Mouse (Mus musculus) hindbrain, embryonic 10.5 days (tissue): ENCODE results near the gene Acsf3. TPM values are rescaled to one million over a fixed set of nuclear protein-coding genes. Genes with fewer than 3 reads are reported as not detected.

Experiments
- DNase-seq: peaks from one replicate; pipeline ENCODE4 v3.0.0-alpha.2; 2017; ENCODE audit warnings: low spot score
- H3K27ac ChIP-seq: fragments of 300-500 bp; sonication (generic); 2 replicates; pipeline ENCODE4 v1.5.1; 2016; ENCODE audit warnings: mild to moderate bottlenecking, moderate library complexity
- H3K27me3 ChIP-seq: fragments of 300-500 bp; sonication (generic); 2 replicates; pipeline ENCODE4 v1.6.1; 2016; ENCODE audit warnings: mild to moderate bottlenecking; ENCODE audit not compliant: poor library complexity, insufficient read depth, severe bottlenecking
- H3K36me3 ChIP-seq: fragments of 300-500 bp; sonication (generic); 2 replicates; pipeline ENCODE4 v1.6.1; 2016; ENCODE audit warnings: mild to moderate bottlenecking, moderate library complexity
- H3K4me1 ChIP-seq: fragments of 300-500 bp; sonication (generic); replicated peaks from 2 replicates; pipeline ENCODE4 v1.6.1; 2016; ENCODE audit warnings: mild to moderate bottlenecking
- H3K4me3 ChIP-seq: fragments of 300-500 bp; sonication (generic); 2 replicates; pipeline ENCODE4 v1.5.1; 2016; ENCODE audit warnings: mild to moderate bottlenecking, moderate library complexity
- H3K9me3 ChIP-seq: fragments of 300-500 bp; sonication (generic); 2 replicates; pipeline ENCODE4 v1.6.1; 2016; ENCODE audit warnings: mild to moderate bottlenecking, moderate library complexity
- WGBS: fragments of 180-500 bp; shearing (Covaris S2); methylation state at CpG from one replicate; pipeline ENCODE4 v1.1.7; 2016; 5-methylcytosine and 5-hydroxymethylcytosine counted together
- polyA plus RNA-seq: library from polyadenylated mRNA; unstranded; fragments of >200 nt; fragmentation: Nextera tagmentation; extraction: Ambion mirVana; gene quantifications from 2 replicates; pipeline ENCODE4 v1.2.1, GENCODE M21; 2016

Gene Acsf3
- polyA plus RNA-seq, 1 experiment from 2014 or later = 18.0 TPM

DNA sequence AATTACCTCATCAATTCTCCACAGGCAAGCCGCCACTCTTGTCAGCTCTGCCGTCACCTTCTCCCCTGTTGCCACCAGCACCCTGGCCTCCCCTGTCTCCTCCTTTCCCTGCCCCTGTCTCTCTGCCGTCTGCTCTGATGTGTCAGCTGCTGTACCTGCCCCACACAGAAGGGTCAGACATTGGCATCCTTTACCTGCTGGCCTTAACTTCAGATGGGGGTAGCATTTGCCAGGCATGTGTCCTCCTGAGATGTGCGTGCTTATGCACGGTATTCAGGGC, 18.8 kb downstream of the Acsf3 start:
- 0 out of 2 replicates have a peak, but pooled peaks cover 4% of the 10 kb centered on the region for H3K4me1 ChIP-seq
- peaks cover 29% of the 10 kb centered on the region for H3K36me3 ChIP-seq
- no peak overlapping the region for H3K4me3 ChIP-seq
- no peak for DNase-seq
- H3K27me3 ChIP-seq = no peaks in the 10 kb centered on the region
- H3K27ac ChIP-seq = peak overlapping the region; percentile 71; the same call in 1 of the 2 replicates
- 90% methylated on average over 5 of the region's 5 CpGs for WGBS
- no peaks in the 10 kb centered on the region for H3K9me3 ChIP-seq

DNA sequence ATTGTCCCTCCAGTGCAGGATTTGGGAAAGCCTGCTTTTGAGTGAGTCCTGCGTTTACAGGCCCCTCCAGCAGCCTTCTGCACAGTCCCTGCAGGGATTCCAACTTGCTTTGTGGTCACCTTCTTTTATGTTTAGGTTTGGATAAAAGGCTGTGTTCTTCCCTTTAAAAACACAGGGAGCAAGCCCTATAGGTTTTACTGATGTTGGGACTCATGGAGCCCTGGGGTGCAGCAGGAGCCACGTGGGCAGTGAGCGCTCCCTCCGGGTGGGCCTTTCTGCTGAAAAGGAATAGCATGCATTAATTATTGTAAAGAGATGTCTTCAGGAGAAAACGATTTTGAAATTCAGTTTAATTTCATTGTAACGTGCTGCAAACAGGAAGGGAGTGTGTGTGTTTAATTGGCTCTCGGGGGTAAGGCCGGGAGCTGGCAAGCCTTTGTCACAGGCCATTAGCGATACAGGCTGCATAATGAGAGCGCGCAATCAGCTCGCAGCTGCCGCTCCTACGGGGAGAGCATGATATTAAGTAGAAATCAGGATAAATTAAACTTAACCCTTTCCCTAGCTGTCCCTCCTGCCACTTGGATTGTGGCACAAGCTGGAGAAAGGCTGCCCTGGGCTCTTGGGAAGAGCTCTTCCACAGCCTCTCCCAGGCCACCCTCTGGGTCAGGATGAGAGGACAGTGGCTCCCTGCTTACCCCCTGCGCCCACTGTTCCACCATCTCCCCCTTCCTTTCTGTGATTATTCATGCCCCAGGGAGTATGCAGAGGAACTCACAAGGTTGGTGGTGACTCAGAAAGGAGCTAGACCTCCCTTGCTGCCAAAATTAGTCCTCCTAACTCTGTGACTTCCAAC, 28.8 kb downstream of the Acsf3 start:
- peaks cover 11% of the 10 kb centered on the region; the same call in 1 of the 2 replicates for H3K27me3 ChIP-seq
- peak; percentile 31 for DNase-seq
- no peaks in the 10 kb centered on the region for H3K9me3 ChIP-seq
- H3K27ac ChIP-seq = peak overlapping the region; percentile 81
- WGBS = 20% methylated on average over 15 of the region's 15 CpGs
- H3K36me3 ChIP-seq = peaks cover 7% of the 10 kb centered on the region; the same call in 1 of the 2 replicates
- H3K4me1 ChIP-seq = peaks cover 46% of the 10 kb centered on the region
- no peak overlapping the region for H3K4me3 ChIP-seq

DNA sequence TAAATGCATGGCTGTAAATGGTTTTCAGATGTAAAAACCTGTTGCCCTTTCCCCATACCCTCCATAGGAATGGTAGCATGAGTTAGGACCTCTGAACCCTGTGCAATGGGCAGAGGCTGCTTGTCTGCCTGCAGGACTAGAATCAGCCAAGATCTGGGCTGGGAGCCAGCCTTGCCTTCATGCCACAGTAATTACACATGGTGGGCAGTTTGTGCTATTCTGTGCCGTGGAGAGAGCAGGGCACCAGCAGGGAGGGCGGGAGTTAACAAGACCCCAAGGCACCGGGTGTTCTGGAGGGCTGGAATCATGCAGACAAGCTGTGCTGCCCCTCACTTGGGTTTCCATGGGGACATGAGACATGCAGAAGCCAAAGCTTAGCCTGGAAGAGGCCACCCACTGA, 30.1 kb downstream of the Acsf3 start:
- peak overlapping the region; percentile 24; the same call in 1 of the 2 replicates for H3K27ac ChIP-seq
- H3K9me3 ChIP-seq = no peaks in the 10 kb centered on the region
- DNase-seq = no peak
- H3K27me3 ChIP-seq = peaks cover 11% of the 10 kb centered on the region; the same call in 1 of the 2 replicates
- 35% methylated on average over 3 of the region's 3 CpGs for WGBS
- peaks cover 8% of the 10 kb centered on the region; the same call in 1 of the 2 replicates for H3K36me3 ChIP-seq
- H3K4me3 ChIP-seq = no peak overlapping the region
- H3K4me1 ChIP-seq = peaks cover 46% of the 10 kb centered on the region

DNA sequence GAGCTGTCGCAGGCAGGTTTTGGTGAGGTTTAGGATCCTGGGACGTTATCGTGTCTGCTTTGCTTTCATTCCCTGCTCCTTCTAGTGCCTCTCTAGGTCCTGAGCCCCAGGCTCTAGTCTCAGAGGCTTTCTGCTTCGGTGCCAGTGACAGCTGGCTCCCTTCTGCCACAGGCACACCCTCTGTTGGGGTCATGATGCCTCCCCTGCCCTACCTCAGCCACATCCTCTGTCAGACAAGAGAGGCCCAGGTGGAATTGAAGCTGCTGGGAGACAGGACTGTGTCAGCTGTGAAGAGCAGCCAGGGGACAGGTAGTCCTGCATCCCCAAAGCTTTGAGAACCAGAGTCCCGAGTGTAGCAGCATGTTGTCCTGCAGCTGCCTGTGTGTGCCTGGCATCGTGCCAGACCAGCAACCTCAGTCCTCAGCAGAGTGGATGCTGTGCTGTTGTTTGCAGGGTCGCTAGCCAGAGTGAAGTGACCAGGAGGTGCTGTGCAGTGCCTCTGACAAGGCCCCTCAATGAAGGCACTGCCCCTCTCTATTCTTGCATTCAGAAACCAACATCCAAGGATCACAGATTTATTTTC, 31.8 kb downstream of the Acsf3 start:
- Histone ChIP-seq H3K27ac (peak overlapping the region; percentile 74), H3K27me3 (peaks cover 21% of the 10 kb centered on the region; the same call in 1 of the 2 replicates), H3K9me3 (no peaks in the 10 kb centered on the region), H3K36me3 (peaks cover 21% of the 10 kb centered on the region), H3K4me1 (peaks cover 62% of the 10 kb centered on the region), H3K4me3 (no peak overlapping the region)
- 78% methylated on average over 7 of the region's 7 CpGs for WGBS
- no peak for DNase-seq

DNA sequence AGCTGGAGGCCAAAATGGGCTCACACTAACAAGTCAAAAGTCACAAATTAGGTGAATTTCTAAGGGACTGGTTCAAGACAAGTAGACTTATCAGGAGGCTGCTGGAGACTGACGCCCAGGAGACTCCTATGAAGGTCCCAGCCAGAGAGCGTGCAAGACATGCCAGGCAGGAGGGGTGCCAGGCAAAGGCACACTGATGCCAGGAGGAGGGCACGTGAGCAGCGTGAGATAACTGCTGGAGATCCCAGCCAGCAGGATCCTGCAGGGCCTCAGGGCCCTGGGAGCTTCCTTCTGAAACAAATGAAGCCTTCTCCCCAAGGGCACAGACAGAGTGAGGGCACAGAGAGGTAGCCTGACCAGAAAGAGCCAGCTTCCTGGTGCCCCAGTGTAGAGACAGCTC, 32.6 kb downstream of the Acsf3 start:
- H3K9me3 ChIP-seq = no peaks in the 10 kb centered on the region
- H3K36me3 ChIP-seq = peaks cover 17% of the 10 kb centered on the region
- peaks cover 16% of the 10 kb centered on the region; the same call in 1 of the 2 replicates for H3K27me3 ChIP-seq
- 85% methylated on average over 4 of the region's 4 CpGs for WGBS
- peaks cover 64% of the 10 kb centered on the region for H3K4me1 ChIP-seq
- H3K4me3 ChIP-seq = no peak overlapping the region
- peak overlapping the region; percentile 13; the same call in 1 of the 2 replicates for H3K27ac ChIP-seq
- no peak for DNase-seq

DNA sequence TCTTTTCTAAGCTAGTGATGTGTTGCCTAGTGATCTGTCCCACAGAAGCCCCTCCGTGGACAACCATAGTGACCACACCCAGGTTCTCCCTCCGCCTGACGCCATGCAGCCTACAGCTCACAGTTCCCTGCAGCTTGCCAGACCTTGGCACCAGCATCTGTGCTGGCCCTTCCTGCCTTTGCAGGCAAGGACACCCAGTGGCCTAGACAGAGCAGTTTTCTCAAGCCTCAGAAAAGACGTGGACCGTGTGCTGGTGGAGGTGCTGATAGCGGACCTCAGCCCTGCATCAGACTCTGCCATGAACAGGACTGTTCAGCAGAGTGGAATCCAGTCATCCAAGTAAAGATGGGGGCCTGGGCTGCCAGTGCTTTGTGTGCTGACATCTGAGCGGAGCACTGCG, 35.1 kb downstream of the Acsf3 start:
- DNase-seq = no peak
- WGBS = 84% methylated on average over 8 of the region's 8 CpGs
- Histone ChIP-seq H3K9me3 (no peaks in the 10 kb centered on the region), H3K27me3 (peaks cover 17% of the 10 kb centered on the region), H3K4me1 (peaks cover 66% of the 10 kb centered on the region), H3K36me3 (peaks cover 29% of the 10 kb centered on the region), H3K27ac (0 out of 2 replicates have a peak overlapping the region, but pooled peaks have one; percentile 3), H3K4me3 (no peak overlapping the region)

DNA sequence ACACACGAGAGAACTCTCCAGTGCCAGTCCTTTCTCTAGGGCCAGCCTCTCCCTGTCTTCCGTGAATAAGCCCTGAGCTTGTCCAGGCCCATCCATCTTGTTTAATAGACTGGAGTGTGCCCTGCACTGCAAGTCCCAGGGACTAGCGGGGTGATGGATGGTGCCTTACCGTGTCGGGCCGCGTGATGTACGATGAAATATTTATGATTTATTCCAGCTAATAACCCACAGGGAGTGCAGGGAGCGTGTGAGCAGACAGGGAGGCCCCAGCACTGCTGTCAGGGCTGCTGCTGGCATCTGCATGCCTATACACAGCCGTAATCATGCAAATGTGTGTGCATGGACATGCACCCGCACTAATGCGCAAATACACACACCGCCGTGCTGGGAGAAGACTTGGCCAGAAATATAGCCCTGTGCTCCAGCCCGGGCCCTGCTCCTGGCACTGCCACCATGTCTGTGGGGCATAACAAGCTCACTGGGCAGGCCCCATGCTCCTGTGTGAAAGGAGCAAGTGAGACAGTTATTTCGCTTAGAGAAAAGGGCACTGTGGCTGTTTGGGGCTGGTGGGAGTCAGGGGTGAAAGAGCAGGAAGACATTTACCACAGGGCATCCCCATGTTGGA, 36.7 kb downstream of the Acsf3 start:
- peaks cover 29% of the 10 kb centered on the region for H3K36me3 ChIP-seq
- DNase-seq = no peak
- H3K27ac ChIP-seq = peak overlapping the region; percentile 46; the same call in 1 of the 2 replicates
- no peak overlapping the region for H3K4me3 ChIP-seq
- peaks cover 55% of the 10 kb centered on the region for H3K4me1 ChIP-seq
- WGBS = 86% methylated on average over 16 of the region's 16 CpGs
- H3K27me3 ChIP-seq = peaks cover 18% of the 10 kb centered on the region
- no peaks in the 10 kb centered on the region for H3K9me3 ChIP-seq

DNA sequence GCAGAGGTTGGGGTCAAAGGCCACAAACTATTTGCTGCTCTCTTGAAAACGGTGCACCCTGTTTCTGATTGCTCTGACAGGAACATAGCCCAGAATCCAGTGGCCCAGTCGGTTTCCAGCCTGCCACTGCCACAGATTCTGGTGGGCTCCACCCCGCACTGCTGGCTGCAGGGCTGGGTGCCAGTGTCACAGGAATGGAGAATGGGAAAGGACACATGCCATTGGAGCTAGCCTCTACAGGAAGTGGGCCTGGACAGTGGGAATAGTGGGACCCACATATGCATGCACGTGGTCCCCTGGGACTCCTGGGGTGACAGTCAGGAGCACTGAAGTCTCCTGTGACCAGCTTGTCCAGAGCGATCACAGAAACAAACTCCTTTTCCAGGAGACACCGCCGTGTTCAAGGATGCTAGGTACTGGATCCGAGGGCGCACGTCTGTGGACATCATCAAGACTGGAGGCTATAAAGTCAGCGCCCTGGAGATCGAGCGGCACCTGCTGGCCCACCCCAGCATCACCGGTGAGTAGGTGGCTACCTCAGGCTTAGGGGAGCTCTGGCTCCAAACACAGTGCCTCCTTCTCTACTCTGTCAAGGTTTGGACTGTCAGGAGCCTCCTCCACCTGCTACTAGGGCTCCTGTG, 37.4 kb downstream of the Acsf3 start:
- Histone ChIP-seq H3K4me1 (peaks cover 58% of the 10 kb centered on the region), H3K4me3 (no peak overlapping the region), H3K9me3 (no peaks in the 10 kb centered on the region), H3K27me3 (peaks cover 18% of the 10 kb centered on the region), H3K36me3 (peaks cover 34% of the 10 kb centered on the region), H3K27ac (no peak overlapping the region)
- DNase-seq = no peak
- 79% methylated on average over 14 of the region's 14 CpGs for WGBS

DNA sequence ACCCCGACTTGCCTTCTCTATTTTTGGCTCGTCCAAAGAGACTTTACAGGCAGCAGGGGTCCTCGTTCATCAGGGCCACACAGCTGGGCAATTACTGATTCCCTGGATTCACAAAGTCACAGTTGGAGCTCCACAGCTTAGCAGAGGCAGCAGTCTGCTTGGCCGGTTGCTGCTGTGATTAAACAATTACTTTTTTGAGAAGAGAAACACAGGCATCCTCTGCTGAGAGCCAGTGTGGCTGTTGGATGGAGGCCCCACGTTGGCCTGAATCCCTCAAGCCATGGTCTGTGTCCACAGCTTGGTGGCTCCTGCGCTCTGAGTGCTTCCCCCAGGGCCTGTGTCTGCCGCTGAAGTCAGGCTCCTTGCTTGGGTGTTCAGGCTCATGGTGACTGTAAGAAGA, 39.3 kb downstream of the Acsf3 start:
- Histone ChIP-seq H3K9me3 (no peaks in the 10 kb centered on the region), H3K27ac (0 out of 2 replicates have a peak overlapping the region, but pooled peaks have one; percentile 35), H3K4me1 (peaks cover 77% of the 10 kb centered on the region), H3K4me3 (no peak overlapping the region), H3K36me3 (peaks cover 35% of the 10 kb centered on the region), H3K27me3 (peaks cover 18% of the 10 kb centered on the region)
- WGBS = 17% methylated on average over 7 of the region's 7 CpGs
- DNase-seq = no peak

DNA sequence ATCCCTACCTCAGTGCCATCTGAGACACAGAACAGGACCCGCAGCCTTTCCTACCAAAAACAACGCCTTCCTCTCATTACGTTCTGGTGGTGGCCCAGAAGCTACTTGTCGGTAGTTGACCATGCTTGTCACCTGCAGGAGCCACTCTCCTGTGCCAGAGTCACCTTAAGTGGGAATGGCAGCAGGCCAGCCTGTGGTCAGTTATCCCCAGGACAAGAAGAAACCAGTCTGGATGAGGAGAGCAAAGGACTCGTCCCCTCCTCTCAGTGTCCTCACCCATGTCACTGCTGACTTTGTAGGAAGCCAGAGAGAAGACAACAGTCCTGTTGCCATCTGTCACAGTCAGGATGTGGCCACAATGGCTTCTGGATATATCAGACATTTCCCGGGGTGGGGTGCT, 41.7 kb downstream of the Acsf3 start:
- 88% methylated on average over 6 of the region's 6 CpGs for WGBS
- peak overlapping the region; percentile 67; the same call in 1 of the 2 replicates for H3K27ac ChIP-seq
- H3K4me3 ChIP-seq = no peak overlapping the region
- peaks cover 76% of the 10 kb centered on the region for H3K4me1 ChIP-seq
- peaks cover 20% of the 10 kb centered on the region for H3K36me3 ChIP-seq
- no peak for DNase-seq
- peaks cover 8% of the 10 kb centered on the region for H3K27me3 ChIP-seq
- H3K9me3 ChIP-seq = no peaks in the 10 kb centered on the region

DNA sequence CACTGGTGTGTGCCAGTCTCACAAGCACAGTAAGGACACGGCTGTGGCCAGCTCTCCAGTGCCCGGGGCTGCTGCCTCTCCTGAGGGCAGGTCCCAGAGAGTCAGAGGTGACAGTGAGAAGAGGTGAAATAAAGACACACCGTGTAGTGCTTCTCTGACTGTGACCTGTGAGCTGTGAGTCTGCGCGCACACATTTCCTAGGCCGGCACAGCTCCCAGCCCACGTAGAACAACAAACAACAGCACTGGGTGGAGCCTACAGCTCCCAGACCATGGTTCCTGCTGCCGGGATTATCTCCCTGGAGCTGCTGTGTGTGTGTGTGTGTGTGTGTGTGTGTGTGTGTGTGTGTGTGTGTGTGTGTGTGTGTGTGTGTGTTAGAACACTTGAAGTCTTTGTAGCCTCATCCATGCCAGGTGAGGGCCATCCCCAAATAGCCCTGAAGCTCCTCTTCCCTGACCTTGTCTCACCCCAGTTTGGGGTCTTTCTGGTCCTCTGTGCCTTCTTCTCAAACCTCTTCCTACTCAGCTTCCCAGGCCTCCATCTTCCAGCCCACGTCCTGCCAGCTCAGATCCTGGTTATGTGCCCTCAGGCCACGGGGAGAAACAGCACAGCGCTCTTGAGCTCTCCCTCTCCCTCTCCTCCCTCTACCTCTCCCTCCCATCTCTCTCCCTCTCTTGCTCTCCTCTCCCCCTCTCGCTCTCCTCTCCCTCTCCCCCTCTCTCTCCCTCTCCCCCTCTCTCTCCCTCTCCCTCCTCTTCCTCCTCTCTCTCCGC, 42.6 kb downstream of the Acsf3 start:
- H3K27ac ChIP-seq = peak overlapping the region; percentile 67
- peaks cover 70% of the 10 kb centered on the region for H3K4me1 ChIP-seq
- H3K36me3 ChIP-seq = peaks cover 19% of the 10 kb centered on the region
- H3K27me3 ChIP-seq = peaks cover 8% of the 10 kb centered on the region
- no peak overlapping the region for H3K4me3 ChIP-seq
- no peaks in the 10 kb centered on the region for H3K9me3 ChIP-seq
- WGBS = 37% methylated on average over 13 of the region's 13 CpGs
- no peak for DNase-seq

DNA sequence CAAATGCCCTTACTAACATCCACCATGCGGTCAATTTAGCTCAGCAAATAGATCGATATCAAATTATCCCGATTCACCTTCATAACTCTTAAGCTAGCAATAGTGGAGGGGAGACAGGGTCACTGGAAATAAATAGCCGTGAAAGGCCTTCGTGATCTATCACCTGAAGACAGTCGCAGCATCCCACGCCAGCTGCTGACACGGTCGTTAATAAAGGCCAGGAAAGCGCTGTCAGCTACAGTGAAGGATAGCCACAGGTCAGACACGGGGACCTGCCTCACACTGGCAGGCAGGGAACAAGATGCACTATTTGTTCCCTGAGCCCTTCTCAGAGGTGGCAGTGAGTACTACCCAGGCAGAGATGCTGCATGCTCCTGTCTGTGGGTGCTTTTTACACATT, 44.5 kb downstream of the Acsf3 start:
- 79% methylated on average over 11 of the region's 11 CpGs for WGBS

More for the DNA sequence above, 44.5 kb downstream of the Acsf3 start:
- no peak for DNase-seq
- Histone ChIP-seq H3K36me3 (peaks cover 5% of the 10 kb centered on the region; the same call in 1 of the 2 replicates), H3K9me3 (no peaks in the 10 kb centered on the region), H3K4me1 (peaks cover 58% of the 10 kb centered on the region), H3K27me3 (peaks cover 8% of the 10 kb centered on the region), H3K27ac (0 out of 2 replicates have a peak overlapping the region, but pooled peaks have one; percentile 12), H3K4me3 (no peak overlapping the region)
